Mouse (Mus musculus) adrenal gland, adult 10 weeks (tissue): ENCODE data around the gene Kcnab2. TPM values are rescaled to one million over a fixed set of nuclear protein-coding genes. Genes with fewer than 3 reads are reported as not detected.

ENCODE experiments used
- polyA plus RNA-seq: library from polyadenylated mRNA; stranded (reverse); fragments of 350-450 nt; fragmentation: Illumina TruSeq; extraction: RNeasy Lipid Tissue Mini Kit (QIAGEN cat#74804); gene quantifications from one replicate; pipeline ENCODE4 v1.2.3, GENCODE M21; 2014; ENCODE audit warnings: low read depth, low replicate concordance

Kcnab2 gene
- 3.1 TPM for polyA plus RNA-seq

GRCm38 (mm10) chr4:152477466-152478223 lies at the start of gene Kcnab2:
Gene Kcnab2 (minus strand): TSS chr4:152477871.

GRCm38 (mm10) chr4:152476427-152477023 lies 1.1 kb downstream of the Kcnab2 start, which contains the start of gene Nphp4:
Gene Nphp4 (plus strand): TSS chr4:152476706.

Other genes starting within 250 kb of the Kcnab2 start
- gene Gpr153, start 203.6 kb downstream of the Kcnab2 start, polyA plus RNA-seq, result 1.1 TPM
- gene Hes3, start 186.2 kb downstream of the Kcnab2 start, polyA plus RNA-seq, result not detected
- gene Icmt, start 180.6 kb downstream of the Kcnab2 start, polyA plus RNA-seq, result 12.9 TPM
- not detected for gene Rnf207, start 158.9 kb downstream of the Kcnab2 start, polyA plus RNA-seq
- gene Rpl22, start 152.1 kb downstream of the Kcnab2 start, polyA plus RNA-seq, result 314 TPM
- 0.41 TPM for gene Chd5, start 139.2 kb downstream of the Kcnab2 start, polyA plus RNA-seq
- gene Nphp4, start 1.2 kb downstream of the Kcnab2 start, polyA plus RNA-seq, result not detected